Mouse (Mus musculus) bone marrow, adult 2 months (tissue): ENCODE data around the gene Zfp706. TPM values are rescaled to one million over a fixed set of nuclear protein-coding genes. Genes with fewer than 3 reads are reported as not detected.

Experiments used
- H3K27ac ChIP-seq: fragments of 200-500 bp; 2 replicates; pipeline ENCODE4 v1.5.1; 2012; ENCODE audit warnings: low read depth, mild to moderate bottlenecking, control low read depth, inconsistent platforms, low read length; ENCODE audit not compliant: control insufficient read depth, poor library complexity, insufficient read depth
- H3K4me1 ChIP-seq: fragments of 200-500 bp; 2 replicates; pipeline ENCODE4 v1.6.1; 2011; ENCODE audit warnings: low read length; ENCODE audit not compliant: control insufficient read depth, insufficient read depth
- H3K4me3 ChIP-seq: fragments of 200-500 bp; replicated peaks from 2 replicates; pipeline ENCODE3; 2011; ENCODE audit warnings: mild to moderate bottlenecking, low read depth, low read length, control low read depth; ENCODE audit not compliant: control insufficient read depth
- CTCF ChIP-seq: fragments of 200-500 bp; IDR thresholded peaks from 2 replicates; pipeline ENCODE4 v1.5.1; 2011; ENCODE audit warnings: low read length, control low read depth; ENCODE audit not compliant: control insufficient read depth, insufficient read depth
- POLR2A ChIP-seq: fragments of 200-500 bp; IDR thresholded peaks from 2 replicates; pipeline ENCODE4 v1.6.1; 2011; ENCODE audit warnings: low read depth, mild to moderate bottlenecking, control low read depth, low read length, borderline replicate concordance; ENCODE audit not compliant: control insufficient read depth
- WGBS: fragments of 180-500 bp; shearing (Covaris S2); methylation state at CpG from one replicate; pipeline ENCODE4 v1.1.7; 2018; 5-methylcytosine and 5-hydroxymethylcytosine counted together
- polyA plus RNA-seq: library from polyadenylated mRNA; stranded (reverse); fragments of >200 nt; gene quantifications from 2 replicates; pipeline ENCODE4 v1.2.4, GENCODE M21; 2011; ENCODE audit warnings: low replicate concordance; ENCODE audit not compliant: missing spikeins, insufficient read depth, insufficient read length

Zfp706 gene
- polyA plus RNA-seq, 1 experiment = 63.7 TPM

- peaks cover 1% of the 10 kb centered on the region for H3K4me1 ChIP-seq
- 77% methylated on average over 8 of the region's 8 CpGs for whole genome bisulfite sequencing
- TF ChIP-seq CTCF (no peak), POLR2A (no peak)
- H3K27ac ChIP-seq = no peak overlapping the region
- H3K4me3 ChIP-seq = no peak overlapping the region
Observed at GRCm38 (mm10) chr15:36977823-36978222, 29.8 kb downstream of the Zfp706 start.

- Histone ChIP-seq H3K4me3 (no peak overlapping the region), H3K4me1 (peaks cover 1% of the 10 kb centered on the region), H3K27ac (no peak overlapping the region)
- TF ChIP-seq POLR2A (no peak), CTCF (no peak)
- 74% methylated on average over 5 of the region's 5 CpGs for WGBS
Observed at GRCm38 (mm10) chr15:36975690-36976089, 31.9 kb downstream of the Zfp706 start.

GRCm38 (mm10) chr15:36975256-36975620 is 32.3 kb downstream of the Zfp706 start:
- no peak for TF ChIP-seq POLR2A
- no peak for TF ChIP-seq CTCF
- Histone ChIP-seq H3K4me1 (peaks cover 1% of the 10 kb centered on the region), H3K27ac (no peak overlapping the region), H3K4me3 (no peak overlapping the region)
- 68% methylated on average over 2 of the region's 2 CpGs for WGBS

GRCm38 (mm10) chr15:36974614-36975255 is 32.8 kb downstream of the Zfp706 start:
- 31% methylated on average over 6 of the region's 6 CpGs for WGBS
- TF ChIP-seq POLR2A (no peak), CTCF (no peak)
- no peak overlapping the region for H3K27ac ChIP-seq
- H3K4me1 ChIP-seq = no peaks in the 10 kb centered on the region; the same call in 1 of the 2 replicates
- no peak overlapping the region for H3K4me3 ChIP-seq

GRCm38 (mm10) chr15:36973714-36974113 is 33.9 kb downstream of the Zfp706 start:
- 60% methylated on average over 7 of the region's 7 CpGs for WGBS
- Histone ChIP-seq H3K27ac (no peak overlapping the region), H3K4me3 (no peak overlapping the region), H3K4me1 (no peaks in the 10 kb centered on the region)
- no peak for TF ChIP-seq POLR2A
- TF ChIP-seq CTCF = no peak

- Histone ChIP-seq H3K4me1 (no peaks in the 10 kb centered on the region), H3K4me3 (no peak overlapping the region), H3K27ac (no peak overlapping the region)
- 64% methylated on average over 6 of the region's 6 CpGs for WGBS
- TF ChIP-seq CTCF (no peak), POLR2A (no peak)
Observed at GRCm38 (mm10) chr15:36973290-36973689, 34.3 kb downstream of the Zfp706 start.

- Histone ChIP-seq H3K4me3 (no peak overlapping the region), H3K4me1 (no peaks in the 10 kb centered on the region), H3K27ac (no peak overlapping the region)
- 88% methylated on average over 5 of the region's 5 CpGs for WGBS
- TF ChIP-seq CTCF (0 out of 2 replicates have a peak, but pooled peaks have one; percentile 5), POLR2A (no peak)
Observed at GRCm38 (mm10) chr15:36969794-36970193, 37.8 kb downstream of the Zfp706 start.

GRCm38 (mm10) chr15:36968295-36968694 is 39.3 kb downstream of the Zfp706 start:
- no peak overlapping the region for H3K4me3 ChIP-seq
- WGBS = 86% methylated on average over 1 of the region's 1 CpGs
- H3K4me1 ChIP-seq = no peaks in the 10 kb centered on the region
- no peak overlapping the region for H3K27ac ChIP-seq
- TF ChIP-seq POLR2A = no peak
- no peak for TF ChIP-seq CTCF

- no peak overlapping the region for H3K27ac ChIP-seq
Observed at GRCm38 (mm10) chr15:36967381-36968211, 40.0 kb downstream of the Zfp706 start.

More at GRCm38 (mm10) chr15:36967381-36968211, 40.0 kb downstream of the Zfp706 start:
- H3K4me1 ChIP-seq = no peaks in the 10 kb centered on the region
- no peak overlapping the region for H3K4me3 ChIP-seq
- TF ChIP-seq POLR2A (no peak), CTCF (no peak)
- WGBS = 41% methylated on average over 24 of the region's 24 CpGs
